Mouse (Mus musculus): ENCODE measurements around the gene Krt7. TPM values are rescaled to one million over a fixed set of nuclear protein-coding genes. Genes with fewer than 3 reads are reported as not detected.

The Krt7 gene
- polyA plus RNA-seq, 1 experiment from 2014 or later, result 2.9 TPM

- WGBS (ENCODE audit: insufficient replicate concordance), result 68% methylated on average over 11 of the region's 11 CpGs
- H3K27ac ChIP-seq, result no peak overlapping the region
- DNase-seq (no peak), ATAC-seq (ENCODE audit: low read depth) (no peak)
- H3K36me3 ChIP-seq, result no peaks in the 10 kb centered on the region
- no peaks in the 10 kb centered on the region for H3K27me3 ChIP-seq
- no peak overlapping the region for H3K4me3 ChIP-seq (replicated peaks)
- H3K9ac ChIP-seq, result no peak overlapping the region
- no peaks in the 10 kb centered on the region for H3K9me3 ChIP-seq (replicated peaks)
- no peaks in the 10 kb centered on the region for H3K4me1 ChIP-seq (replicated peaks)
- no peak overlapping the region for H3K4me2 ChIP-seq
Measured at GRCm38 (mm10) chr15:101382811-101383210, 28.0 kb upstream of the Krt7 start.

- no peak overlapping the region for H3K4me2 ChIP-seq
- H3K4me1 ChIP-seq (replicated peaks), result no peaks in the 10 kb centered on the region
- no peak overlapping the region for H3K27ac ChIP-seq
- no peak for ATAC-seq (ENCODE audit: low read depth)
- no peak overlapping the region for H3K9ac ChIP-seq
- no peaks in the 10 kb centered on the region for H3K9me3 ChIP-seq (replicated peaks)
- H3K4me3 ChIP-seq (replicated peaks), result no peak overlapping the region
- no peaks in the 10 kb centered on the region for H3K36me3 ChIP-seq
- 40% methylated on average over 7 of the region's 7 CpGs for WGBS (ENCODE audit: insufficient replicate concordance)
- no peak for DNase-seq
- H3K27me3 ChIP-seq, result no peaks in the 10 kb centered on the region
Measured at GRCm38 (mm10) chr15:101384610-101385009, 26.2 kb upstream of the Krt7 start.

GRCm38 (mm10) chr15:101385064-101385463 lies 25.8 kb upstream of the Krt7 start:
- Histone ChIP-seq H3K4me2 (no peak overlapping the region), H3K4me3 (replicated peaks) (no peak overlapping the region), H3K9me3 (replicated peaks) (no peaks in the 10 kb centered on the region), H3K27me3 (no peaks in the 10 kb centered on the region), H3K4me1 (replicated peaks) (no peaks in the 10 kb centered on the region), H3K27ac (no peak overlapping the region), H3K9ac (no peak overlapping the region), H3K36me3 (no peaks in the 10 kb centered on the region)
- no peak for ATAC-seq (ENCODE audit: low read depth)
- WGBS (ENCODE audit: insufficient replicate concordance), result 76% methylated on average over 6 of the region's 6 CpGs
- DNase-seq, result no peak

GRCm38 (mm10) chr15:101387176-101387575 lies 23.7 kb upstream of the Krt7 start:
- ATAC-seq (ENCODE audit: low read depth) (no peak), DNase-seq (no peak)
- H3K27me3 ChIP-seq, result no peaks in the 10 kb centered on the region
- no peak overlapping the region for H3K27ac ChIP-seq
- no peak overlapping the region for H3K4me2 ChIP-seq
- WGBS (ENCODE audit: insufficient replicate concordance), result 42% methylated on average over 3 of the region's 3 CpGs
- H3K9me3 ChIP-seq (replicated peaks), result no peaks in the 10 kb centered on the region
- no peaks in the 10 kb centered on the region for H3K4me1 ChIP-seq (replicated peaks)
- no peaks in the 10 kb centered on the region for H3K36me3 ChIP-seq
- H3K4me3 ChIP-seq (replicated peaks), result no peak overlapping the region
- no peak overlapping the region for H3K9ac ChIP-seq

- no peak overlapping the region for H3K9ac ChIP-seq
- H3K4me2 ChIP-seq, result no peak overlapping the region
- no peak overlapping the region for H3K27ac ChIP-seq
- WGBS (ENCODE audit: insufficient replicate concordance), result 15% methylated on average over 5 of the region's 5 CpGs
- H3K27me3 ChIP-seq, result no peaks in the 10 kb centered on the region
- H3K9me3 ChIP-seq (replicated peaks), result no peaks in the 10 kb centered on the region
- DNase-seq (no peak), ATAC-seq (ENCODE audit: low read depth) (no peak)
- no peaks in the 10 kb centered on the region for H3K36me3 ChIP-seq
- H3K4me3 ChIP-seq (replicated peaks), result no peak overlapping the region
- H3K4me1 ChIP-seq (replicated peaks), result no peaks in the 10 kb centered on the region
Measured at GRCm38 (mm10) chr15:101388034-101388541, 22.8 kb upstream of the Krt7 start.

- no peaks in the 10 kb centered on the region for H3K36me3 ChIP-seq
- no peaks in the 10 kb centered on the region for H3K4me1 ChIP-seq (replicated peaks)
- H3K9me3 ChIP-seq (replicated peaks), result no peaks in the 10 kb centered on the region
- H3K27me3 ChIP-seq, result no peaks in the 10 kb centered on the region
- no peak for ATAC-seq (ENCODE audit: low read depth)
- no peak overlapping the region for H3K9ac ChIP-seq
- no peak overlapping the region for H3K27ac ChIP-seq
- 77% methylated on average over 5 of the region's 5 CpGs for WGBS (ENCODE audit: insufficient replicate concordance)
- no peak overlapping the region for H3K4me3 ChIP-seq (replicated peaks)
- no peak for DNase-seq
- H3K4me2 ChIP-seq, result no peak overlapping the region
Measured at GRCm38 (mm10) chr15:101390203-101390602, 20.6 kb upstream of the Krt7 start.

- no peaks in the 10 kb centered on the region for H3K36me3 ChIP-seq
- 69% methylated on average over 5 of the region's 5 CpGs for WGBS (ENCODE audit: insufficient replicate concordance)
- DNase-seq (no peak), ATAC-seq (ENCODE audit: low read depth) (no peak)
- H3K4me1 ChIP-seq (replicated peaks), result no peaks in the 10 kb centered on the region
- H3K4me2 ChIP-seq, result no peak overlapping the region
- H3K9me3 ChIP-seq (replicated peaks), result no peaks in the 10 kb centered on the region
- H3K4me3 ChIP-seq (replicated peaks), result no peak overlapping the region
- H3K27me3 ChIP-seq, result no peaks in the 10 kb centered on the region
- no peak overlapping the region for H3K27ac ChIP-seq
- no peak overlapping the region for H3K9ac ChIP-seq
Measured at GRCm38 (mm10) chr15:101392251-101392650, 18.6 kb upstream of the Krt7 start.

- no peaks in the 10 kb centered on the region for H3K4me1 ChIP-seq (replicated peaks)
- no peak overlapping the region for H3K4me2 ChIP-seq
- DNase-seq (no peak), ATAC-seq (ENCODE audit: low read depth) (no peak)
- 56% methylated on average over 7 of the region's 7 CpGs for WGBS (ENCODE audit: insufficient replicate concordance)
- no peak overlapping the region for H3K27ac ChIP-seq
- H3K36me3 ChIP-seq, result no peaks in the 10 kb centered on the region
- no peaks in the 10 kb centered on the region for H3K9me3 ChIP-seq (replicated peaks)
- no peak overlapping the region for H3K9ac ChIP-seq
- H3K4me3 ChIP-seq (replicated peaks), result no peak overlapping the region
- no peaks in the 10 kb centered on the region for H3K27me3 ChIP-seq
Measured at GRCm38 (mm10) chr15:101394908-101395307, 15.9 kb upstream of the Krt7 start.

GRCm38 (mm10) chr15:101396466-101396865 lies 14.4 kb upstream of the Krt7 start:
- no peaks in the 10 kb centered on the region for H3K9me3 ChIP-seq (replicated peaks)
- no peak overlapping the region for H3K4me3 ChIP-seq (replicated peaks)
- DNase-seq, result no peak
- H3K27ac ChIP-seq, result no peak overlapping the region
- no peak for ATAC-seq (ENCODE audit: low read depth)
- WGBS (ENCODE audit: insufficient replicate concordance), result 57% methylated on average over 7 of the region's 7 CpGs
- no peaks in the 10 kb centered on the region for H3K27me3 ChIP-seq
- H3K4me1 ChIP-seq (replicated peaks), result no peaks in the 10 kb centered on the region
- no peaks in the 10 kb centered on the region for H3K36me3 ChIP-seq
- no peak overlapping the region for H3K4me2 ChIP-seq
- no peak overlapping the region for H3K9ac ChIP-seq

- Histone ChIP-seq H3K27me3 (no peaks in the 10 kb centered on the region), H3K36me3 (no peaks in the 10 kb centered on the region)
- WGBS (ENCODE audit: insufficient replicate concordance), result 77% methylated on average over 3 of the region's 3 CpGs
Measured at GRCm38 (mm10) chr15:101396921-101397320, 13.9 kb upstream of the Krt7 start.

GRCm38 (mm10) chr15:101397683-101398082 lies 13.2 kb upstream of the Krt7 start:
- ATAC-seq (ENCODE audit: low read depth), result no peak
- WGBS (ENCODE audit: insufficient replicate concordance), result 62% methylated on average over 2 of the region's 2 CpGs
- H3K4me2 ChIP-seq, result no peak overlapping the region

More at GRCm38 (mm10) chr15:101396921-101397320, 13.9 kb upstream of the Krt7 start:
- no peak for DNase-seq
- Histone ChIP-seq H3K27ac (no peak overlapping the region), H3K9ac (no peak overlapping the region), H3K4me1 (replicated peaks) (no peaks in the 10 kb centered on the region), H3K4me3 (replicated peaks) (no peak overlapping the region), H3K4me2 (no peak overlapping the region), H3K9me3 (replicated peaks) (no peaks in the 10 kb centered on the region)
- no peak for ATAC-seq (ENCODE audit: low read depth)

GRCm38 (mm10) chr15:101398269-101398668 lies 12.6 kb upstream of the Krt7 start:
- no peaks in the 10 kb centered on the region for H3K9me3 ChIP-seq (replicated peaks)
- DNase-seq (no peak), ATAC-seq (ENCODE audit: low read depth) (no peak)
- WGBS (ENCODE audit: insufficient replicate concordance), result 67% methylated on average over 8 of the region's 8 CpGs
- H3K9ac ChIP-seq, result no peak overlapping the region
- no peaks in the 10 kb centered on the region for H3K36me3 ChIP-seq
- no peaks in the 10 kb centered on the region for H3K27me3 ChIP-seq
- no peak overlapping the region for H3K27ac ChIP-seq
- H3K4me2 ChIP-seq, result no peak overlapping the region
- no peaks in the 10 kb centered on the region for H3K4me1 ChIP-seq (replicated peaks)
- H3K4me3 ChIP-seq (replicated peaks), result no peak overlapping the region

More at GRCm38 (mm10) chr15:101397683-101398082, 13.2 kb upstream of the Krt7 start:
- no peaks in the 10 kb centered on the region for H3K4me1 ChIP-seq (replicated peaks)
- DNase-seq, result no peak
- H3K4me3 ChIP-seq (replicated peaks), result no peak overlapping the region
- no peaks in the 10 kb centered on the region for H3K36me3 ChIP-seq
- no peaks in the 10 kb centered on the region for H3K27me3 ChIP-seq
- no peak overlapping the region for H3K9ac ChIP-seq
- no peak overlapping the region for H3K27ac ChIP-seq
- no peaks in the 10 kb centered on the region for H3K9me3 ChIP-seq (replicated peaks)
